Comparison of ENCODE assay signal across 8 mouse cellular contexts in genomic region chr5:24674238-24674637, GRCm38 (mm10). TPM values are rescaled to one million over a fixed set of nuclear protein-coding genes. Genes with fewer than 3 reads are reported as not detected.
DNase-seq lines count a peak whose midpoint lies in the region; ATAC-seq and TF ChIP-seq lines count a peak whose summit lies in the region.

No protein-coding gene starts in this region.

- peaks cover 12% of the 10 kb centered on the region for H3K27me3 ChIP-seq in E14TG2a.4 (ENCODE audit: insufficient read depth, low read length)
- no peaks in the 10 kb centered on the region for H3K27me3 ChIP-seq in lung, embryonic 15.5 days

- peak; percentile 22; the same call in 1 of the 2 replicates for TF ChIP-seq CTCF in E14TG2a.4 (conservative IDR thresholded peaks at IDR 0.05; ENCODE audit: low read length)

- ATAC-seq in lung, embryonic 15.5 days (ENCODE audit: borderline replicate concordance, extremely low read depth, low FRiP score, low TSS enrichment): peak; percentile 35; the same call in 1 of the 2 replicates

- DNase-seq in brain, adult 2 months (ENCODE audit: low read depth, low spot score): peak; percentile 88
- peak; percentile 49 for DNase-seq in fibroblast of lung, adult 2 months (ENCODE audit: low read depth)
- DNase-seq in heart, postnatal 14 days: peak; percentile 84 to 90
- peak; percentile 57 for DNase-seq in large intestine, adult 2 months (ENCODE audit: low read depth, low spot score)
- DNase-seq in ovary, postnatal 14 days (ENCODE audit: low spot score): peak; percentile 80
- DNase-seq in thymus, postnatal 14 days: peak; percentile 87

- H3K36me3 ChIP-seq in E14TG2a.4 (ENCODE audit: insufficient read depth, low read length): no peaks in the 10 kb centered on the region
- H3K36me3 ChIP-seq in lung, embryonic 15.5 days: no peaks in the 10 kb centered on the region

- H3K9ac ChIP-seq in lung, embryonic 15.5 days: no peak overlapping the region

- H3K4me3 ChIP-seq in E14TG2a.4 (replicated peaks; ENCODE audit: low read length): no peak overlapping the region
- no peak overlapping the region for H3K4me3 ChIP-seq in lung, embryonic 15.5 days

- peaks cover 10% of the 10 kb centered on the region for H3K9me3 ChIP-seq in E14TG2a.4 (ENCODE audit: low read length)
- no peaks in the 10 kb centered on the region for H3K9me3 ChIP-seq in lung, embryonic 15.5 days

- 22% methylated on average over 4 of the region's 4 CpGs for WGBS in large intestine, adult 2 months
- WGBS in lung, embryonic 15.5 days: 28% methylated on average over 4 of the region's 4 CpGs

- intact Hi-C loops in heart, postnatal 14 days (cut with DNase I): loop anchor here (1.0 to 2.0 kb wide), 3 partner anchors 77 to 337 kb away; no protein-coding TSS in a partner anchor

- H3K4me1 ChIP-seq in E14TG2a.4 (replicated peaks; ENCODE audit: low read depth, low read length): no peaks in the 10 kb centered on the region
- no peaks in the 10 kb centered on the region for H3K4me1 ChIP-seq in lung, embryonic 15.5 days

- no peak overlapping the region for H3K4me2 ChIP-seq in lung, embryonic 15.5 days

- no peak overlapping the region for H3K27ac ChIP-seq in lung, embryonic 15.5 days

RNA-seq across cellular contexts. Expression of gene Nub1, which starts 11.1 kb away (rescaled TPM):
- 10 to 100 TPM; 28.5 to 31.1 TPM for total RNA-seq in heart, postnatal 14 days (2021)
- 27.5 and 36.4 TPM in 2 replicates for polyA plus RNA-seq in large intestine, adult 2 months (2012; rRNA removed)
- polyA plus RNA-seq in lung, embryonic 15.5 days (2015; fragmentation: Nextera tagmentation; extraction: Ambion mirVana): 33.5 and 33.9 TPM in 2 replicates

RNA-seq across cellular contexts. Expression of gene Smarcd3, which starts 50.0 kb away (rescaled TPM):
- total RNA-seq in heart, postnatal 14 days (2021): 10 to 100 TPM; 59.2 to 60.7 TPM
- polyA plus RNA-seq in large intestine, adult 2 months (2012; rRNA removed): 9.3 and 10.0 TPM in 2 replicates
- polyA plus RNA-seq in lung, embryonic 15.5 days (2015; fragmentation: Nextera tagmentation; extraction: Ambion mirVana): 28.5 and 29.7 TPM in 2 replicates

RNA-seq across cellular contexts. Expression of gene Wdr86, which starts 56.3 kb away (rescaled TPM):
- total RNA-seq in heart, postnatal 14 days (2021): 1 to 10 TPM in 1 of 2 experiments, under 1 TPM in 1; 0.78 to 1.0 TPM
- 0.62 and 1.3 TPM in 2 replicates for polyA plus RNA-seq in large intestine, adult 2 months (2012; rRNA removed)
- polyA plus RNA-seq in lung, embryonic 15.5 days (2015; fragmentation: Nextera tagmentation; extraction: Ambion mirVana): 36.3 and 37.2 TPM in 2 replicates

Comparison
In these comparisons a context has a peak if more than half of its experiments do, and no peak if none do; other contexts are left out.
1. RNA of gene Wdr86, which starts 56.3 kb away (polyA plus RNA-seq): 36.3 to 37.2 TPM in lung, embryonic 15.5 days; 0.62 to 1.3 TPM in large intestine, adult 2 months; every median in the first group is over 10 times any median in the second.
2. Peak in every context shown above with its lines, with median percentiles within 50 percentile points of each other: DNase-seq.